8 mouse cellular contexts compared by ENCODE assay signal in the genomic region with DNA sequence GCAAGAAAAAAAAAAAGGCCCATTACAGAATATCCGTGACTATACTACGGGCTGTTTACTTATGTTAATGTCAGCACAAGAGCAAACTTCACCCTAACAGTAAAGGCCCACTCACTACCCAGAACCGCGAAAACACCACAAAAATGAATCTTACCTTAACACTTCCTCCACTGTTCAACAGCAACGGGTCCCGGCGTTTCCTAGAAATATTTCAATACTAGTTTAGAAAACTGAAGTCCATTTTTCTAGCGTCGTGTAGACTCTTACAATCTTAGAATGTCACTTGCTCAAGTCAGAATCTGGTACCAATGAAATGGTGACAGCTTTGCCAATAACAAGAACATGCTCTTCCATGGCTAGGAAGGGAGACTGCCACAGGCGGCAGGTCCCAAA.
DNase-seq lines count a peak whose midpoint lies in the region; ATAC-seq and TF ChIP-seq lines count a peak whose summit lies in the region.

No protein-coding gene starts in this region.

- no peaks in the 10 kb centered on the region for H3K9me3 ChIP-seq in hindbrain, postnatal 0 days (ENCODE audit: low read length)

- H3K4me3 ChIP-seq in left cerebral cortex, adult 2 months, result peak overlapping the region; percentile 92
- peak overlapping the region; percentile 80 for H3K4me3 ChIP-seq in cortical plate, adult 2 months (ENCODE audit: insufficient read depth, low read length)
- peak overlapping the region; percentile 69 for H3K4me3 ChIP-seq in hindbrain, postnatal 0 days (ENCODE audit: low read length)
- peak overlapping the region; percentile 97 for H3K4me3 ChIP-seq in myocyte

- peaks cover 8% of the 10 kb centered on the region for H3K4me1 ChIP-seq in cortical plate, adult 2 months (ENCODE audit: control insufficient read depth, insufficient read depth, low read length)
- peaks cover 9% of the 10 kb centered on the region; the same call in 1 of the 2 replicates for H3K4me1 ChIP-seq in hindbrain, postnatal 0 days (ENCODE audit: insufficient read depth, low read length)

- no peaks in the 10 kb centered on the region for H3K36me3 ChIP-seq in hindbrain, postnatal 0 days (ENCODE audit: insufficient read depth, low read length)
- H3K36me3 ChIP-seq in myocyte (ENCODE audit: control insufficient read depth, insufficient read depth), result peaks cover 21% of the 10 kb centered on the region

- TF ChIP-seq POLR2A in cortical plate, adult 2 months (IDR thresholded peaks at IDR 0.05; ENCODE audit: extremely low read depth, insufficient read depth, low read length), result no peak
- TF ChIP-seq POLR2A in myocyte (IDR thresholded peaks at IDR 0.05; ENCODE audit: insufficient read length, low read depth), result no peak

- peaks cover 15% of the 10 kb centered on the region for H3K79me2 ChIP-seq in myocyte (ENCODE audit: control insufficient read depth, insufficient read depth)

- intact Hi-C loops in left cerebral cortex, adult 2 months (cut with DNase I), result loop anchor here (1.0 to 5.0 kb wide), 3 partner anchors 61 to 135 kb away; a partner anchor contains a TSS

- peak overlapping the region; percentile 77 for H3K4me2 ChIP-seq in hindbrain, postnatal 0 days (ENCODE audit: low read depth, low read length)
- peak overlapping the region; percentile 92 for H3K4me2 ChIP-seq in myocyte (ENCODE audit: low read depth)

- ATAC-seq in hindbrain, postnatal 0 days, result no peak

- DNase-seq in left cerebral cortex, adult 2 months (ENCODE audit: extremely low spot score in 1 of 2, low spot score in 2 of 2), result no peak
- no peak for DNase-seq in left cerebral cortex, adult 9 months (ENCODE audit: low spot score in 2 of 2)
- DNase-seq in hindbrain, postnatal 0 days (ENCODE audit: low spot score), result no peak
- no peak for DNase-seq in thymus, postnatal 0 days (ENCODE audit: low spot score)
- DNase-seq in embryo, embryonic 11 days, result no peak
- no peak for DNase-seq in ovary, adult 18-20 months (ENCODE audit: low spot score)

- peak overlapping the region; percentile 93 for H3ac ChIP-seq in myocyte (ENCODE audit: control insufficient read depth, insufficient read length)

- WGBS in hindbrain, postnatal 0 days, result under 1% methylated on average over 10 of the region's 10 CpGs

- no peaks in the 10 kb centered on the region for H3K27me3 ChIP-seq in hindbrain, postnatal 0 days (ENCODE audit: insufficient read depth, low read length)
- H3K27me3 ChIP-seq in myocyte (ENCODE audit: control insufficient read depth, insufficient read depth, insufficient read length), result no peaks in the 10 kb centered on the region

- peak overlapping the region; percentile 94 for H3K27ac ChIP-seq in left cerebral cortex, adult 2 months
- H3K27ac ChIP-seq in cortical plate, adult 2 months (ENCODE audit: insufficient read depth, low read length), result peak overlapping the region; percentile 75
- H3K27ac ChIP-seq in hindbrain, postnatal 0 days, result peak overlapping the region; percentile 100

- no peak for TF ChIP-seq CTCF in left cerebral cortex, adult 2 months (IDR thresholded peaks at IDR 0.05)
- TF ChIP-seq CTCF in cortical plate, adult 2 months (IDR thresholded peaks at IDR 0.05; ENCODE audit: extremely low read depth, insufficient read depth, low read length), result no peak
- no peak for TF ChIP-seq CTCF in hindbrain, postnatal 0 days (IDR thresholded peaks at IDR 0.05; ENCODE audit: low read depth)

- H3K9ac ChIP-seq in hindbrain, postnatal 0 days (replicated peaks; ENCODE audit: low read length), result peak overlapping the region; percentile 80

TF ChIP-seq in myocyte, 11 proteins besides CTCF, POLR2A, EP300 and RAD21:
- TF ChIP-seq POLR2AphosphoS2 (IDR thresholded peaks at IDR 0.05; ENCODE audit: insufficient read length, low read depth) (no peak), MYOG (IDR thresholded peaks at IDR 0.05; ENCODE audit: control insufficient read depth in 1 of 3, insufficient read depth in 1 of 3, insufficient read length in 2 of 3, low read depth in 2 of 3) (no peak), TCF3 (IDR thresholded peaks at IDR 0.05; ENCODE audit: insufficient read length, low read depth) (no peak)
